Mouse (Mus musculus): Measurements from ENCODE around the gene Exoc8. TPM values are rescaled to one million over a fixed set of nuclear protein-coding genes. Genes with fewer than 3 reads are reported as not detected.

The Exoc8 gene
- polyA plus RNA-seq, 1 experiment: 18.2 TPM

DNA sequence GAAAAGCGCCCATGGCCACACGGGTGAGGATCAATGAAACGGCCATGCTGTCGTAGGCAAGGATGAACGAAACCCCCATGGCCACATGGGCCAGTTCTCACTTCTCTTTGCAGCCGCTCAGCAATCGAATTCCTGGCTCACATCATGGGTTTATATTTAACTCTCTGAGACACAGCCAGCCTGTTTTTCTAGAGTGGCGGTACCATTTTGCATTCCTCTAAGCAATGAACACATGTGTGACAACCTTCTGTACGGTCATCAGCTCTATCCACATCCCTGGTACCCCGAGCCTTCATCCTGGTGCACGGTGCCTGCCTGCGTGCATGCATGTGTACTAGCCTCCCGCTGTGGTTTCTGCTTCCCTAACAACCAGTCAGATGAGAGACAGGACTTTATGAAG lies 32.6 kb upstream of the Exoc8 start:
- Histone ChIP-seq H3K27ac (ENCODE audit: insufficient read depth, low read length) (no peak overlapping the region), H3K27me3 (ENCODE audit: control insufficient read depth, insufficient read depth, low read length) (no peaks in the 10 kb centered on the region), H3K4me3 (replicated peaks; ENCODE audit: insufficient read depth, low read depth, low read length) (no peak overlapping the region), H3K4me1 (ENCODE audit: control insufficient read depth, insufficient read depth, low read length) (peaks cover 23% of the 10 kb centered on the region)
- no peak for DNase-seq
- TF ChIP-seq POLR2A (IDR thresholded peaks at IDR 0.05; ENCODE audit: borderline replicate concordance, insufficient read depth, low read length) (no peak), CTCF (IDR thresholded peaks at IDR 0.05; ENCODE audit: borderline replicate concordance, insufficient read depth, low read depth, low read length) (no peak)
- WGBS: 46% methylated on average over 13 of the region's 13 CpGs

DNA sequence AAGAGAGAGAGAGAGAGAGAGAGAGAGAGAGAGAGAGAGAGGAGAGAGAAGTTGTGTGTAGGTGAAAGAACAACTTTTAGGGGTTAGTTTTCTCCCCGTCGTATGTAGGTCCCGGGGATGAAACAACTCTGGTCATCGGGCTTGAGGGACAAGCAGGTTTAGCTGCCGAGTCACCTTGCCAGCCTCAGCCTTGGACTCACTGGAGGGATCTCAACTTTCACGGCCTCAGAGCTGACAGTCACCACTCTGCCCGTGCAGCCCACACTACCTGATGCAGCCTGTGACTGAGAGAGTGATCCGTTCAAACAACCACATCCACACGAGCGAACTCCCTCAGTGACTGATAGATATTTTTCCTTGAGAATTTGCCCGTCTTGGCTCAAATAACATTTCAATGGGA lies 31.5 kb upstream of the Exoc8 start:
- H3K4me1 ChIP-seq (ENCODE audit: control insufficient read depth, insufficient read depth, low read length): peaks cover 28% of the 10 kb centered on the region
- H3K27ac ChIP-seq (ENCODE audit: insufficient read depth, low read length): no peak overlapping the region
- WGBS: 67% methylated on average over 11 of the region's 11 CpGs
- no peak overlapping the region for H3K4me3 ChIP-seq (replicated peaks; ENCODE audit: insufficient read depth, low read depth, low read length)
- no peaks in the 10 kb centered on the region for H3K27me3 ChIP-seq (ENCODE audit: control insufficient read depth, insufficient read depth, low read length)
- TF ChIP-seq CTCF (IDR thresholded peaks at IDR 0.05; ENCODE audit: borderline replicate concordance, insufficient read depth, low read depth, low read length): no peak
- no peak for TF ChIP-seq POLR2A (IDR thresholded peaks at IDR 0.05; ENCODE audit: borderline replicate concordance, insufficient read depth, low read length)
- DNase-seq: no peak

- H3K4me3 ChIP-seq (replicated peaks; ENCODE audit: insufficient read depth, low read depth, low read length): no peak overlapping the region
- 55% methylated on average over 10 of the region's 10 CpGs for WGBS
- DNase-seq: no peak
- H3K27ac ChIP-seq (ENCODE audit: insufficient read depth, low read length): no peak overlapping the region
- peaks cover 43% of the 10 kb centered on the region for H3K4me1 ChIP-seq (ENCODE audit: control insufficient read depth, insufficient read depth, low read length)
- no peaks in the 10 kb centered on the region for H3K27me3 ChIP-seq (ENCODE audit: control insufficient read depth, insufficient read depth, low read length)
- no peak for TF ChIP-seq CTCF (IDR thresholded peaks at IDR 0.05; ENCODE audit: borderline replicate concordance, insufficient read depth, low read depth, low read length)
- no peak for TF ChIP-seq POLR2A (IDR thresholded peaks at IDR 0.05; ENCODE audit: borderline replicate concordance, insufficient read depth, low read length)
Measured at GRCm38 (mm10) chr8:124926351-124926771, 28.9 kb upstream of the Exoc8 start.

GRCm38 (mm10) chr8:124925544-124926266 lies 28.2 kb upstream of the Exoc8 start:
- 83% methylated on average over 14 of the region's 14 CpGs for WGBS
- no peak overlapping the region for H3K27ac ChIP-seq (ENCODE audit: insufficient read depth, low read length)
- no peak overlapping the region for H3K4me3 ChIP-seq (replicated peaks; ENCODE audit: insufficient read depth, low read depth, low read length)
- DNase-seq: no peak
- peaks cover 44% of the 10 kb centered on the region for H3K4me1 ChIP-seq (ENCODE audit: control insufficient read depth, insufficient read depth, low read length)
- TF ChIP-seq POLR2A (IDR thresholded peaks at IDR 0.05; ENCODE audit: borderline replicate concordance, insufficient read depth, low read length) (no peak), CTCF (IDR thresholded peaks at IDR 0.05; ENCODE audit: borderline replicate concordance, insufficient read depth, low read depth, low read length) (no peak)
- H3K27me3 ChIP-seq (ENCODE audit: control insufficient read depth, insufficient read depth, low read length): no peaks in the 10 kb centered on the region

DNA sequence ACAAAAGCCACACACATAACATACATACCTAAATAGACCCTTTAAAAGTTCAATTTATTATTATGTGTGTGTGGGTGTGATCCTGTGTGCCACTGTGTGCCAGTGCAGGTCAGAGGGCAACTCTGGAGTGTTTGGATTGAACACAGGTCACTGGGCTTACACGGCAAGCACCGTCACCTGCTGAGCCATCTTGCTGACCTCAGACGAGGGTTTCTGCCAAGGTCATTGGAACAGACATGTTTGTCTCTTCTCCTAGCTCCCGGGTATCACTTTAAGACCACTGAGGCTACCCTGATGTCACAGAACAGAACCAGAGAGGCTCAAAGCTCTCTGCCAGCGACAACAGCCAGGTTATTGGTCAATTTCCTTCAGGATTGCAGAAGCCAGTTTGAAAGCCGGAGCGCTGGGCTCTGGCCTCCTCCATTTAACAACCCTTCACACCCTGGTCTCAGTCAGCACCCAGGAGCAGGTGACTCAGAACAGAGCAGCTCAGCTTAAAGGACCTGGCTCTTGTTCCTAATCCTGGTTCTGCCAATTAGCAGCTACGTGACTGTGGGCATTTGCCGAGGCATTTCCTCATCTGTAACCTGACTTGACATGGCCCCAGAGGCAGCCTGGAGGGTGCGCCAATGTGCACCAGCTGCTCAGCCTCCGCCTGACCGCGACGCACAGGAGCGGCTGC lies 26.6 kb upstream of the Exoc8 start:
- WGBS: 20% methylated on average over 15 of the region's 15 CpGs
- TF ChIP-seq CTCF (IDR thresholded peaks at IDR 0.05; ENCODE audit: borderline replicate concordance, insufficient read depth, low read depth, low read length) (no peak), POLR2A (IDR thresholded peaks at IDR 0.05; ENCODE audit: borderline replicate concordance, insufficient read depth, low read length) (no peak)
- H3K27me3 ChIP-seq (ENCODE audit: control insufficient read depth, insufficient read depth, low read length): no peaks in the 10 kb centered on the region
- peak in 1 of 2 experiments; percentile 55 for DNase-seq
- no peak overlapping the region; the same call in 1 of the 2 replicates for H3K27ac ChIP-seq (ENCODE audit: insufficient read depth, low read length)
- H3K4me1 ChIP-seq (ENCODE audit: control insufficient read depth, insufficient read depth, low read length): peaks cover 37% of the 10 kb centered on the region
- H3K4me3 ChIP-seq (replicated peaks; ENCODE audit: insufficient read depth, low read depth, low read length): no peak overlapping the region

DNA sequence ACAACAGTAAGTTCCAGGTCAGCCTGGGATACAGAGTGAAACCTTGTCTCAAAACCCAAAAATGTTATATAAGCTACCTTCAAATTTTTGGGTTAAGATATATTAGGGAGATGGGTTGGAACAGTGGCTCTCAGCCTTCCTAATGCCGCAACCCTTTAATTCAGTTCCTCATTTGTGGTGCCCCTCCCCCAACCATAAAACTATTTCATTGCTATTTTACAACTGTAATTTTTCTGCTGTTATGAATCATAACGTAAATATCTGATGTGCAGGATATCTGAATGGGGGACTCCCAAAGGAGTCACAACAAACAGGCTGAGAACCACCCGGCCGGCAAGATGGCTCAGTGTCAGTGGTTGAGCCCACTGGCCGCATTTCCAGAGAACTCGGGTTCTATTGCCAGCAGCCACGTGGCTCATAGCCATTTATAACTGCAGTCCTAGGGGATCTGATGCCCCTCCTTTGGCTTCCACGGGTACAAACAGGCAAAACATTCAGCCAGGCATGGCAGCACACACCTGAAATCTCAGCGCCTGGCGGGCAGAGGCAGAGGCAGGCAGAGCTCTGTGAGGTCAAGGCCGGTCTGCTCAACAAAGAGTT lies 25.1 kb upstream of the Exoc8 start:
- no peak overlapping the region for H3K27ac ChIP-seq (ENCODE audit: insufficient read depth, low read length)
- DNase-seq: no peak
- peaks cover 45% of the 10 kb centered on the region for H3K4me1 ChIP-seq (ENCODE audit: control insufficient read depth, insufficient read depth, low read length)
- no peak overlapping the region for H3K4me3 ChIP-seq (replicated peaks; ENCODE audit: insufficient read depth, low read depth, low read length)
- TF ChIP-seq CTCF (IDR thresholded peaks at IDR 0.05; ENCODE audit: borderline replicate concordance, insufficient read depth, low read depth, low read length) (no peak), POLR2A (IDR thresholded peaks at IDR 0.05; ENCODE audit: borderline replicate concordance, insufficient read depth, low read length) (no peak)
- 37% methylated on average over 11 of the region's 11 CpGs for WGBS
- no peaks in the 10 kb centered on the region for H3K27me3 ChIP-seq (ENCODE audit: control insufficient read depth, insufficient read depth, low read length)

DNA sequence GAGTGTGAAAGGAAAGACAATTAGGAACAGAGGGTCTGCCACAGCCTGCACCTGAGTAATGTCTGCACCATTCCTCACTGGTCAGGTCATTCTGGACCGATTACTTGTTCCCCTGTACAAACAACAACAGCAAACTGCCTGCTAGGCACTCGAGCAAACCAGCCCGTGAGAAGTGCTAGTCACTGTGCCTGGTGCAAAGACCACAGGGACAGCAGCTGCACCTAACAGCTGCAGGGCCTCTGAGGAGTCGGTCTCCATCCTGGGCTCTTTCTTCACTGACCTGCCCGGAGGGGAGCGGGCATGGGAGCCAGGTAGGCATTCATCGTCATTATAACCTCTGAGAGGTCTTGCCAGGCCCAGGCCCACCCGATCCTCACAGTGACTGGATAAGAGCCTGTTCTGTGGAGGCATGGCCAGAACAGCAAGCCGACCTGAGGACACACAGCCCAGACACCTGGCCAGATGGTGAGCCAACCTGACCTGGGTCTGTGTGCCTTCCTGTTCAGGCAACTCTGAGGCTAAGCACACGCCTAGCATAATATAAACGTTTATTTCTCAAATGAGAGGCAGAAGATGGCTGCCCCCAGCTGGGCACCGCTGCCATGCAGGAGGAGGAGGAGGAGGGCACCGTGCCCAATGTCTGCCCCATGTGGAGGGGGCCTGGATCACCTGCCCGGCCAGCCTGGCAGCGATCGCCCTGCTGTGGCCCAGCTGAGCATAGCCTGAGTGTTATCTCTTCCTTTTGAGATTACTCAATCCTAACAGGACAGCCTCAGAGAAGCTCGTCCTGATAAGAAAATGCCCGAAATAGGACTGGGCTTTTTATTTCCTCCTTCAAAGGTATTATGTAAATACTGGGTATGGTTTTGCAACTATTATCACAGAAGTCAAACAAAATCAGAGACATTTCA lies 24.1 kb upstream of the Exoc8 start:
- TF ChIP-seq POLR2A (IDR thresholded peaks at IDR 0.05; ENCODE audit: borderline replicate concordance, insufficient read depth, low read length) (no peak), CTCF (IDR thresholded peaks at IDR 0.05; ENCODE audit: borderline replicate concordance, insufficient read depth, low read depth, low read length) (no peak)
- H3K27ac ChIP-seq (ENCODE audit: insufficient read depth, low read length): no peak overlapping the region
- no peak for DNase-seq
- H3K4me3 ChIP-seq (replicated peaks; ENCODE audit: insufficient read depth, low read depth, low read length): no peak overlapping the region
- no peaks in the 10 kb centered on the region for H3K27me3 ChIP-seq (ENCODE audit: control insufficient read depth, insufficient read depth, low read length)
- peaks cover 50% of the 10 kb centered on the region for H3K4me1 ChIP-seq (ENCODE audit: control insufficient read depth, insufficient read depth, low read length)
- WGBS: 44% methylated on average over 18 of the region's 18 CpGs

Measured in cerebellum, adult 2 months (tissue).